Mouse (Mus musculus) fibroblast of lung, adult 2 months (primary cell): Measurements from ENCODE around the gene Ufc1.

Source experiments
- DNase-seq: peaks from one replicate; pipeline ENCODE4 v3.0.0-alpha.2; 2011; ENCODE audit warnings: low read depth

The Ufc1 gene

GRCm38 (mm10) chr1:171271196-171271595 lies 23.6 kb downstream of the Ufc1 start:
- no peak for DNase-seq

- DNase-seq, result no peak
Measured at GRCm38 (mm10) chr1:171270573-171270900, 24.3 kb downstream of the Ufc1 start.

- DNase-seq, result no peak
Measured at GRCm38 (mm10) chr1:171269848-171270572, 24.8 kb downstream of the Ufc1 start, which contains the start of gene B4galt3. TSS of gene B4galt3 (plus strand) at chr1:171270328.

- no peak for DNase-seq
Measured at GRCm38 (mm10) chr1:171268341-171268740, 26.5 kb downstream of the Ufc1 start.

- DNase-seq, result no peak
Measured at GRCm38 (mm10) chr1:171265971-171266744, 28.7 kb downstream of the Ufc1 start.

- DNase-seq, result no peak
Measured at GRCm38 (mm10) chr1:171263666-171264461, 31.0 kb downstream of the Ufc1 start.

GRCm38 (mm10) chr1:171263185-171263611 lies 31.6 kb downstream of the Ufc1 start:
- no peak for DNase-seq

- DNase-seq, result peak; percentile 95
Measured at GRCm38 (mm10) chr1:171262594-171263130, 32.2 kb downstream of the Ufc1 start.

- DNase-seq, result no peak
Measured at GRCm38 (mm10) chr1:171260316-171260715, 34.5 kb downstream of the Ufc1 start.

- no peak for DNase-seq
Measured at GRCm38 (mm10) chr1:171258921-171259320, 35.9 kb downstream of the Ufc1 start.

GRCm38 (mm10) chr1:171257781-171258180 lies 37.0 kb downstream of the Ufc1 start:
- DNase-seq, result no peak

- DNase-seq, result no peak
Measured at GRCm38 (mm10) chr1:171256937-171257548, 37.8 kb downstream of the Ufc1 start.

- DNase-seq, result no peak
Measured at GRCm38 (mm10) chr1:171256095-171256818, 38.6 kb downstream of the Ufc1 start.

- no peak for DNase-seq
Measured at GRCm38 (mm10) chr1:171252415-171252814, 42.4 kb downstream of the Ufc1 start.

GRCm38 (mm10) chr1:171251594-171252324 lies 43.1 kb downstream of the Ufc1 start:
- DNase-seq, result no peak

GRCm38 (mm10) chr1:171250680-171251593 lies 43.9 kb downstream of the Ufc1 start, which contains the start of gene Ndufs2:
TSS of gene Ndufs2 (minus strand) at chr1:171251388.
- DNase-seq, result no peak

GRCm38 (mm10) chr1:171249913-171250600 lies 44.8 kb downstream of the Ufc1 start, which contains the start of gene Adamts4:
TSS of gene Adamts4 (plus strand) at chr1:171250421.
- DNase-seq, result no peak

- no peak for DNase-seq
Measured at GRCm38 (mm10) chr1:171248386-171249226, 46.2 kb downstream of the Ufc1 start.
